Mouse (Mus musculus) kidney, adult 18-20 months (tissue): Measurements from ENCODE around the gene Dbr1.

ENCODE experiments used
- DNase-seq: peaks from one replicate; pipeline ENCODE4 v3.0.0; 2021

The Dbr1 gene

DNA sequence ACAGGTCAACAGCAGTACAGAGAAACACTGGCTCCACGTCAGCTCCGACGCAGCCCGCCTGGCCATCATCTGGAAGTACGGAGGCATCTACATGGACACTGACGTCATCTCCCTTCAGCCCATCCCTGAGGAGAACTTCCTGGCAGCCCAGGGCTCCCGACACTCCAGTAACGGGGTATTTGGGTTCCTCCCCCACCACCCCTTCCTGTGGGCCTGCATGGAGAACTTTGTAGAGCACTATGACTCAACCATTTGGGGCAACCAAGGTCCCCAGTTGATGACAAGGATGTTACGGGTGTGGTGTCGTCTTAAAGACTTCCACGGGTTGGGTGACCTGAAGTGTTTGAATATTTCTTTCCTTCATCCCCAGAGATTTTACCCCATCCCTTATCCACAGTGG is 44.6 kb downstream of the Dbr1 start:
- no peak for DNase-seq

DNA sequence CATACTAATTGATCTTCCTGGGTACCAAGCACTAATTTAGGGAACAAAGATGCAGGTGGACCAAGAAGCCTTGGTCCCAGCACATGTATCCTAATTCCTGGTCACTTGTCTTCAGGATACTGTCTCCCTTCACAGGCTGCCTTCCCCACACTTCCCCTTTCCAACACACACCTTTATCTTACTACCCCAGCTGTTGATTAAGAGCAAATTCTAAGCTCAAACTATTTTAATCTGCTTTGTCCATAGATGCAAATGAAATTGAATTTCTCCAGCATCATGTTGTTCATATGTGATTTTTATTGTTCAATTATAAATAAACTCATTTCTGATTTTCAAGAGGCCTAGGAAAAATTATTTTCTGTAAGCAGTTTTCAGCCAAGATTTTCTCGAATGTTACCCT is 46.4 kb downstream of the Dbr1 start:
- DNase-seq: no peak

DNA sequence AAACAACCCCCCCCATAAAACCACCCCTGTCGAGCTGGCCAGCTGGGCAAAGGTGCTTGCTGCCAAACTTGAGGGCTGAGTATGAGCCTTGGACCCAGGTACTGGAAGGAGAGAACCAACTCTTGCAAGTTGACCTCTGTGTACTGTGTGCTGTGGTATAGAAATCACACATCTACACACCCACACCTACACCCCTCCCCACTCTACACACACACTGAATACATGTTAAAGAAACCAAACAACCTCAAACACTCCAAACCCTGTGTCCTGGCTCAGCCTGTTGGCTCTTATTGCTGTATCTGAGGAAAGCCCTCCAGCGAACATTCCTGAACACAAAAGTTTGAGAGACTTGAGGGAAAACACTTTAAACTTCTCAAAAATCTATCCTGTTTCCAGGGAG is 47.4 kb downstream of the Dbr1 start:
- DNase-seq: no peak

DNA sequence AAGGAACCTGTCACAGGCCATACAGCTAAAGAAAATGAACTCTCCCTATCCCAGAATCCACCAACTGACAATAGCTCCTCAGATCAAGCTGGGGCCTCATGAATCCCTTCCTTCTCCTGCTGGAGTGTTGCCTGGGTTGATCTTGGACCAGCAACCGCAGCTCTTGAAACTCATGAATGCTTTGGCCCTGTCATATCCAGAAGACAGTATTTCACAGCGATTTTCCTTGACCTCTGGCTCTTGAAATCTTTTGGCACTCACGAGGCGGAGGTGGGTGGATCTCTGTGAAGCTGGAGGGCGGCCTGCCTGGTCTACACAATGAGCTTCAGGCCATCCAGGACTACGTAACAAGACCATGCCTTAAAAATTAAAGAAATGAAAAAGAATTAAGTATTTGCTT is 48.5 kb downstream of the Dbr1 start:
- DNase-seq: no peak

DNA sequence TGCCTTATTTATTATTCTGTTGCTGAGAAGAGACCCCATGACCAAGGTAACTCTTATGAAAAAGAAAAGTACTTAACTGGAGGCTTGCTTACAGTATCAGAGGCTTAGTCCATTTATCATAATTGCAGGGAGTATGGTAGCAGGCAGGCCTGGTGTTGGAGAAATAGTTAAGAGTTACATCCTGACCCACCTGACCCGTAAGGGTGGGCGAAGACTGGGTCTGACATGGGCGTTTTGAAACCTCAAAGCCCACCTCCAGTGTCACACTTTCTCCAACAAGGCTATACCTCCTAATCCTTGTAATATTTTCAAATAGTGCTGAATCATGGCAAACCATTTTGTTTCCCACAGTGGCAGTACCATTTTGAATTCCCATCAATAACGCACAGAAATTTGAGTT is 53.0 kb downstream of the Dbr1 start:
- DNase-seq: no peak

DNA sequence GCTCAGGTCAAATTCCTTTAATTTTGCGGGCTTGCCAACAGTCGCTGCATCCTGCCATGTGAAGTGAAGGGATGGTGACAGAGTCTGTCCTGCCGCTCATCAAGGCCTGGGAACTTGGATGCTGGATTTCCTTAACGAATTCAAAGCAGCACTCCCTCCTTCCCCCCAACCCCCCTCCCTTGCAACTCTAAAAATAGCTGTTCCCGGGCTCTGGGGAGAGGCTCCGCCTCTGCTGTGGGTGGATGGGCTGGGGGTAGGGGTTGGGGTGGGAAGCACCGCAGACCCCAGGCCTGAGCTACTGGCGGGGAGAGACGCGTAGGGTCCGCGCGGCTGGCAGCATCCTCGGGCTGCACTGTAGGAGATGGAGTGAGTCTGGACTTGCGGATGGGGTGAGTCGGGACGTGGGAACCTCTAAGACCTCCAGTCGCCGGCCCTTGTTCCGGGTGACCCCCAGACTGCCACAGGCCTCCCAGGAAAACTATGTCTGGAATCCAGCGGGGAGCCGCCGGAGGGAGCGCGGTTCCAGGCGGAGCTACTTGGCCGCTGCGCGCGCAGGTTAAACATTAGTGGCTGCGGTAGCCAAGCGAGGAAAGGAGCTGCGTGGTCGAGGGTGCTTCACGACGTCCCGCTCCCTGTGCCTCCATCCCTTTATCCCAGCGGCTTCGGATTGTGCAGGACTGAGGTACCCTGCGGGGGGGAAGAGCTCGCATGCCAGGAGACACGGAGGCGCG is 53.8 kb downstream of the Dbr1 start, which contains the start of gene Dzip1l:
Gene Dzip1l (plus strand): TSS at position 216 of the 731 bp plus-strand sequence.
- DNase-seq: peak; percentile 90

DNA sequence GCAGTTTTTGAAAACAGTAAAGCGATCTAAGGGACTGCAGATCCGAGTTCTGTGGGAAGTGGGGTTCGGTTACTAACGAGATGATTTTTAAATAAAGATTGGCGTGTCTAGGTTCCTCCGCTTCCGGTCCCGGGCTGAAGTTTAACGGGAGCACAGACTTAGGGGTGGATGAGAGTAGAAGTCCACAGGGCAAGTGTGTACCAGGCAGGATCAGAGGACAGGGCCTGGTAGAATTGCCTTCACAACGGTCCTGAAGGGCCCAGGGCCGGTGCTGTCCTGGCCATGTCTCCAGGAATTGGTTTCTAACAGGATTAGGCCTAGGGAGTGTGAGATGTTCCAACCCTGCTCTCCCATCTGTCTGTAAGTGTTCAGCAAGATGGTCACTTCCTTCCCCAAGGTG is 54.5 kb downstream of the Dbr1 start:
- DNase-seq: peak; percentile 69

DNA sequence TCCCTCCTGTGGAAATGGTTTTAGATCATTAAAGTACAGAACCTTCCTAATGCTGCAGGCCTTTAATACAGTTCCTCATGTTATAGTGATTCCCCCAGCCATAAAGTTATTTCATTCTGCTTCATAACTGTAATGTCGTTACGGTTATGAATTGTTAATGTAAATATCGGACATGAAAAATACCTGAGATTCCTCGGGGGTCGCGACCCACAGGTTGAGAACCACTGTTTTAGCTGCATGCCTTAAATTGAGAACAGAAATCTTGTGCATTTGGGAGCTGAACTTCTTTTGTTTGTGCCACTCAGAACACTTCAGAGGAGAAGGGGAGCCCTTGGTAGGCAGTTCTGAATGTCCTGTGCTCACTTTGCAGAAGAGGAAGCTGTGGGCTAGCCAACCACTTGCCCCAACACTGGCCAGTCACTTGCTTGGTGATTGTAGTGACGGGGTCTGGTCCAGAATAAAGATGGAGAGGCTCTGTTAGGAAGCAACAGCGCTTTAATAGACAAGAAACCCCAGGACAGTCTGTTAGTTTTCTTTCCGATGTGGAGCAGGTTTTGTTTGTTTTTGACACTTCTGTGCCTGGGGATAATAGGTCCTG is 55.0 kb downstream of the Dbr1 start:
- peak; percentile 21 for DNase-seq

DNA sequence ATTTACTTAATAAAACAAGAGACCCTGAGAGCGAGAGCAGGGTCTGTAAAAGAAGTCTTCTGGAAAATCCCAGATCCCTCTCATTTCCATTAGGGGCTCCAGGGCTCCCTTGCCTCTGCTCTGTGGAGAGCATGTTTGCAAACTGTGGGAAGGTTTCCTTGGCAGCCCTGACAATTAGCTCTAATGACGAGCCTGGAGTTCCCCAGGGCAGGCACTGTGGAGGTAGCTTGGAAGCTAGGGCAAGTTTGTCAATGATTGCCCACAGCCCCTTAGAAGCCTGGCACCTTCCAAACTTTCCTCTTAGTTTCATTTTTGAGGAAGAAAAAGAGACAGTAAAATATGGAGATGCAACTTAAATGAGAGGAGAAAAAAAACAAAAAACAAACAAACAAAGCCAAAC is 56.2 kb downstream of the Dbr1 start:
- peak; percentile 66 for DNase-seq

DNA sequence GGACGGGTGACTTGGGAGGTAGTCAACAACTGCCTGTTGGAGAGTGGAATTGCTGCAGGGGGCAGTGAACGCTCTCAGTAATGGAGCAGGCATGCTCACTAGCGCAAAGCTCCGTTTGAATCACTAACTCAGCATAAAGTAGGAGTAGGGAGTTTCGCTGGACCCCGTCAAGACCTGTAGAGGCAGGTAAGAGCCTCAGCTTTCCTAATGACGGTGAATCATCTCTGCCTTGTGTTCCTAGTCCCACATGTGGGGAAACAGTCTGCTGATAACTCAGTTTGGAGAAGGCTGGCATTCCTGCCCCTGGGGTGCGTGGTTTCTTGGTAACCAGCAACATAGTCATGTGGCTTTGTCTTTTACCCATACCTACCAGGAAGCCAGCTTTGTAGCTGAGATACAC is 56.7 kb downstream of the Dbr1 start:
- peak; percentile 61 for DNase-seq
